ENCODE assay signal across 31 mouse cellular contexts in the genomic region with DNA sequence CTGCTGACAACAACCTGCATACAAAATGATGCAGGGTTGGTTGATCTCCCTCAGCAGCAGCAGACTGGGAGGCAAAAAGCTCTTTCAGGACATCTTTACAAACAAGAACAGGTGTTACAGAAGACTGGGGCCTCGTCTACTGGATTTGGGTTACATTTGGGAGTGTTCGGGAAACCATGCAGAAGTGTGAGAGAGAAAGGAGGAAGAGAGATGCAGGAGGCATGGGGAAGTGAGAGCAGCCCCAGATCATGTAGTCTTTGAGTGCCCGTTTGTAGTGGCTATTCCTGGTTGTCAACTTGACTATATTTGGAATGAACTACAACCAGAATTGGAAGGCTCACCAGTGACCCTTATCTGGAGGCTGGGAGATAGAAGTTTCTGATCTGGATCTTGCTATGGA. TPM values are rescaled to one million over a fixed set of nuclear protein-coding genes. Genes with fewer than 3 reads are reported as not detected.
A peak's percentile ranks its signal among the peaks of the same experiment; 100 is the strongest.
DNase-seq lines count a peak whose midpoint lies in the region; ATAC-seq and TF ChIP-seq lines count a peak whose summit lies in the region.
"Had no signal": no experiment of that assay in that cellular context is flagged by ENCODE, and none has a peak within 500 bp of the region (broad histone marks: within the 10 kb centered on the region; RNA-seq: fewer than 3 reads in every experiment).

No protein-coding gene starts in this region.

- no peak overlapping the region for H3K4me3 ChIP-seq in layer of hippocampus, adult 2 months
- H3K4me3 ChIP-seq in CH12.LX (replicated peaks in 1 of 3; ENCODE audit: low read depth in 2 of 3, low read length in 2 of 3, poor library complexity in 1 of 3) = no peak overlapping the region
- H3K4me3 ChIP-seq: embryonic facial prominence, embryonic 13.5 days; forebrain, embryonic 10.5 days; forebrain, embryonic 15.5 days; hindbrain, embryonic 12.5 days; intestine, embryonic 15.5 days; limb, embryonic 12.5 days; liver, embryonic 15.5 days; lung, embryonic 15.5 days had no signal

- no peaks in the 10 kb centered on the region for H3K9me3 ChIP-seq in CH12.LX (replicated peaks; ENCODE audit: low read length)
- H3K9me3 ChIP-seq: embryonic facial prominence, embryonic 13.5 days; forebrain, embryonic 10.5 days; forebrain, embryonic 15.5 days; hindbrain, embryonic 12.5 days; intestine, embryonic 15.5 days; limb, embryonic 12.5 days; liver, embryonic 15.5 days; lung, embryonic 15.5 days had no signal

- ATAC-seq in common myeloid progenitor, adult 5-6 weeks (replicated peaks; ENCODE audit: low read depth, poor library complexity, severe bottlenecking) = peak; percentile 59
- ATAC-seq: CD4-positive, CD25-positive, alpha-beta regulatory T cell, adult 4 months; intestine, embryonic 15.5 days had no signal

- no peak for TF ChIP-seq CTCF in layer of hippocampus, adult 2 months (conservative IDR thresholded peaks at IDR 0.05)
- TF ChIP-seq CTCF in CH12.LX (conservative IDR thresholded peaks at IDR 0.05 in 1 of 2, IDR thresholded peaks at IDR 0.05 in 1 of 2; ENCODE audit: low read depth in 2 of 2, low read length in 2 of 2) = no peak

- dilution Hi-C loops in CH12.LX (cut with MboI; ENCODE audit: extremely low pct_ligation_motif_present, extremely low pct_unique_long_range_greater_than_20kb, low sequenced_read_pairs) = no loop called here

- no peak overlapping the region for H3K4me2 ChIP-seq in CH12.LX (ENCODE audit: insufficient read depth, low read depth, poor library complexity, severe bottlenecking)
- H3K4me2 ChIP-seq: embryonic facial prominence, embryonic 13.5 days; forebrain, embryonic 15.5 days; heart, embryonic 11.5 days; hindbrain, embryonic 12.5 days; intestine, embryonic 15.5 days; limb, embryonic 12.5 days; liver, embryonic 15.5 days; lung, embryonic 15.5 days had no signal

- TF ChIP-seq EP300 in CH12.LX (IDR thresholded peaks at IDR 0.05; ENCODE audit: low read length) = peak; percentile 47; the same call in 1 of the 2 replicates

- no peaks in the 10 kb centered on the region for H3K27me3 ChIP-seq in CH12.LX (replicated peaks)
- H3K27me3 ChIP-seq: embryonic facial prominence, embryonic 13.5 days; hindbrain, embryonic 12.5 days; intestine, embryonic 15.5 days; limb, embryonic 12.5 days; liver, embryonic 15.5 days; lung, embryonic 15.5 days had no signal

- H3K9ac ChIP-seq in CH12.LX (ENCODE audit: insufficient read depth, low read depth) = no peak overlapping the region
- H3K9ac ChIP-seq: embryonic facial prominence, embryonic 13.5 days; forebrain, embryonic 15.5 days; hindbrain, embryonic 12.5 days; intestine, embryonic 15.5 days; limb, embryonic 12.5 days; liver, embryonic 15.5 days; lung, embryonic 15.5 days had no signal

- H3K36me3 ChIP-seq in CH12.LX (replicated peaks in 1 of 2; ENCODE audit: control insufficient read depth in 1 of 2, insufficient read depth in 1 of 2, low read length in 1 of 2) = no peaks in the 10 kb centered on the region
- H3K36me3 ChIP-seq: embryonic facial prominence, embryonic 13.5 days; forebrain, embryonic 10.5 days; forebrain, embryonic 15.5 days; hindbrain, embryonic 12.5 days; intestine, embryonic 15.5 days; limb, embryonic 12.5 days; liver, embryonic 15.5 days; lung, embryonic 15.5 days had no signal

- H3K27ac ChIP-seq in layer of hippocampus, adult 2 months = no peak overlapping the region
- H3K27ac ChIP-seq in CH12.LX (ENCODE audit: insufficient read depth, low read depth) = no peak overlapping the region
- H3K27ac ChIP-seq: embryonic facial prominence, embryonic 13.5 days; forebrain, embryonic 10.5 days; forebrain, embryonic 15.5 days; hindbrain, embryonic 12.5 days; intestine, embryonic 15.5 days; limb, embryonic 12.5 days; liver, embryonic 15.5 days; lung, embryonic 15.5 days; stomach, postnatal 0 days had no signal

- TF ChIP-seq RAD21 in CH12.LX (IDR thresholded peaks at IDR 0.05; ENCODE audit: low read depth, low read length) = no peak

- in situ Hi-C loops in CH12.LX (cut with MboI; ENCODE audit: low pct_ligation_motif_present, low pct_unique_long_range_greater_than_20kb, low sequenced_read_pairs) = no loop called here

- peak; percentile 46 for DNase-seq in layer of hippocampus, adult 9-10 months (ENCODE audit: low spot score)
- no peak for DNase-seq in layer of hippocampus, adult 2 months (ENCODE audit: low spot score in 2 of 2)
- peak; percentile 7 for DNase-seq in CH12.LX (ENCODE audit: extremely low read depth)
- DNase-seq in monocyte, adult 2 months (ENCODE audit: low read depth in 1 of 2, low spot score in 2 of 2) = peak; percentile 40 to 48
- no peak for DNase-seq in adrenal gland, postnatal 4 days (ENCODE audit: low spot score in 2 of 2)
- no peak for DNase-seq in urinary bladder, postnatal 4 days (ENCODE audit: low spot score in 2 of 2)
- DNase-seq: adrenal gland, postnatal 25 days; cerebellum, adult 11 months; cerebellum, adult 9-10 months; cerebellum, postnatal 36 days; heart, postnatal 36 days; kidney, adult 9 months; kidney, postnatal 10 days; midbrain, embryonic 14.5 days; right cerebral cortex, adult 18-20 months; spleen, adult 18-20 months; thymus, adult 18-20 months; thymus, postnatal 25 days had no signal

- no peaks in the 10 kb centered on the region for H3K79me2 ChIP-seq in CH12.LX (replicated peaks; ENCODE audit: control insufficient read depth, extremely low read depth, insufficient read depth, poor library complexity, severe bottlenecking)

- H3K4me1 ChIP-seq in CH12.LX (ENCODE audit: control insufficient read depth in 1 of 2, insufficient read depth in 2 of 2) = peaks cover 0 to 20% of the 10 kb centered on the region in 2 experiments; a peak in 2 of 4 replicates
- H3K4me1 ChIP-seq: limb, embryonic 12.5 days had no signal

- no peak for TF ChIP-seq POLR2A in CH12.LX (IDR thresholded peaks at IDR 0.05; ENCODE audit: low read depth, low read length)

TF ChIP-seq in CH12.LX, 34 proteins besides CTCF, POLR2A, EP300 and RAD21:
- TF ChIP-seq SIN3A (IDR thresholded peaks at IDR 0.05; ENCODE audit: low read length) (no peak), ETS1 (conservative IDR thresholded peaks at IDR 0.05; ENCODE audit: low read depth, low read length) (no peak), E2F4 (IDR thresholded peaks at IDR 0.05; ENCODE audit: insufficient replicate concordance, low read depth, low read length) (no peak), JUN (IDR thresholded peaks at IDR 0.05; ENCODE audit: insufficient read depth, low read depth, low read length) (no peak), HCFC1 (IDR thresholded peaks at IDR 0.05; ENCODE audit: low read depth, low read length) (no peak), MEF2A (IDR thresholded peaks at IDR 0.05; ENCODE audit: borderline replicate concordance, low read depth, low read length) (no peak), MXI1 (IDR thresholded peaks at IDR 0.05; ENCODE audit: low read depth, low read length) (no peak), CHD2 (IDR thresholded peaks at IDR 0.05; ENCODE audit: low read length) (no peak)

RNA-seq across cellular contexts. Expression of gene Acer3, which starts 1.4 kb away (rescaled TPM):
- 10 to 100 TPM; 24.4 to 26.6 TPM for total RNA-seq in layer of hippocampus, adult 2 months (2021)
- 14.4 TPM in 2 replicates for total RNA-seq in CH12.LX (2012; rRNA removed)
- total RNA-seq in CH12.LX (2014; rRNA removed) = 16.6 and 16.8 TPM in 2 replicates
- 10.7 and 11.5 TPM in 2 replicates for polyA plus RNA-seq in CH12.LX (2012; ENCODE audit: insufficient read length, low read depth)
- 24.0 and 25.4 TPM in 2 replicates for total RNA-seq in common myeloid progenitor, adult 5-6 weeks (2017)
- total RNA-seq in adrenal gland, postnatal 4 days (2021) = 10 to 100 TPM; 20.3 to 24.2 TPM

RNA-seq across cellular contexts. Expression of gene Tsku, which starts 38.7 kb away (rescaled TPM):
- 1 to 10 TPM; 1.7 to 2.0 TPM for total RNA-seq in layer of hippocampus, adult 2 months (2021)
- total RNA-seq in CH12.LX (2012; rRNA removed) = 2.1 and 3.9 TPM in 2 replicates
- 1.1 and 1.4 TPM in 2 replicates for total RNA-seq in CH12.LX (2014; rRNA removed)
- 3.0 and 3.9 TPM in 2 replicates for polyA plus RNA-seq in CH12.LX (2012; ENCODE audit: insufficient read length, low read depth)
- total RNA-seq in common myeloid progenitor, adult 5-6 weeks (2017) = not detected in 2 replicates
- total RNA-seq in adrenal gland, postnatal 4 days (2021) = 10 to 100 TPM; 10.3 to 12.1 TPM
- total RNA-seq: neutrophil, adult 5-6 weeks had no signal
- polyA plus RNA-seq: CD4-positive, CD25-positive, alpha-beta regulatory T cell, adult 4 months had no signal

Comparison
In these comparisons a context has a peak if more than half of its experiments do, and no peak if none do; other contexts are left out.
1. DNase-seq: peak in layer of hippocampus, adult 9-10 months (single experiment), CH12.LX (single experiment) and monocyte, adult 2 months (2 of 2); none in layer of hippocampus, adult 2 months (0 of 2), adrenal gland, postnatal 4 days (0 of 2) and urinary bladder, postnatal 4 days (0 of 2).